Mouse (Mus musculus) central nervous system, embryonic 11.5 days (tissue): ENCODE results near the gene Gsk3b. TPM values are rescaled to one million over a fixed set of nuclear protein-coding genes. Genes with fewer than 3 reads are reported as not detected.

Source experiments
- polyA plus RNA-seq: library from polyadenylated mRNA; depleted of rRNA; stranded (reverse); fragments of >200 nt; gene quantifications from 2 replicates; pipeline ENCODE4 v1.2.3, GENCODE M21; 2012; rRNA removed

Gsk3b gene
- polyA plus RNA-seq: 39.0 and 40.5 TPM in 2 replicates

DNA sequence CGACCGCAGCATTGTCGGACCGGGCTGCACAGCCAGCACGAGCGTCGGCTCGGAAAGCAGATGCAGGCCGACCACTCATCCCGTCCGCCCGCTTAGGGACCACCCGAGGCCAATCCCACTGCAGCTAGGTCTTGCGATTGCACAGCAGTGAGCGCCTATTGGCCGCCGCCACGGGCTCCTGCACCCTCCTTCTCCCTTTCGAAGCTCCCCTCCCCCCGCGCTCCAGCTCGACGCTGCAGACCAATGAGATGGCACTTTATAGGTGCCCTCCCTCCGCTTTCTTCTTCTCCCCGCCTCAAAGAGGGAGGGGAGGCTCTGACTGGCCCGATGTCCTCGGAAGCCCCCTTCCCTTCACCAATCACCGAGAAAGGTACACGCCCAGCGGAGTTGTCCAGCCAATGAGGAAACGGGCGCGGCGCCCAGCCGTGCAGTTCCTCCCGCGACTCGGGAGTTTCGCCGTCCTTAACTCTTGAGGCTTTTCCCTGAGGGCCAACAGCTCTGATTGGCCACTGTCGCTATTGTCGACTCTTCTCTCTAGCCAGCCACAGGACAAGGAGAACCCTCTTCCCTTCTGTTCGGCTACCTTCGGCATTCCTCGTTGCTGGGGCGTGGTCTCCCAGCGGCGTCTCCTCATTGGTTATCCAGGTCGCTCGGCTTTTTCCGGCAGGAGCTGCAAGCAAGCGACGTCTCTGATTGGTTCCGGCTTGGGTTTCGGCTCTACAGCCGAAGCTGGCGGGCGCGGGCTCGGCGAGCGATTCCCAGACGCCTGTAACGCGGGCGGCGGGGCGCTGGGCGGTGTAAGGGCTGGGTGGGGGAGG, at the start of gene Gsk3b:
Gene Gsk3b (plus strand): TSS at position 373 of the 818 bp plus-strand sequence.

DNA sequence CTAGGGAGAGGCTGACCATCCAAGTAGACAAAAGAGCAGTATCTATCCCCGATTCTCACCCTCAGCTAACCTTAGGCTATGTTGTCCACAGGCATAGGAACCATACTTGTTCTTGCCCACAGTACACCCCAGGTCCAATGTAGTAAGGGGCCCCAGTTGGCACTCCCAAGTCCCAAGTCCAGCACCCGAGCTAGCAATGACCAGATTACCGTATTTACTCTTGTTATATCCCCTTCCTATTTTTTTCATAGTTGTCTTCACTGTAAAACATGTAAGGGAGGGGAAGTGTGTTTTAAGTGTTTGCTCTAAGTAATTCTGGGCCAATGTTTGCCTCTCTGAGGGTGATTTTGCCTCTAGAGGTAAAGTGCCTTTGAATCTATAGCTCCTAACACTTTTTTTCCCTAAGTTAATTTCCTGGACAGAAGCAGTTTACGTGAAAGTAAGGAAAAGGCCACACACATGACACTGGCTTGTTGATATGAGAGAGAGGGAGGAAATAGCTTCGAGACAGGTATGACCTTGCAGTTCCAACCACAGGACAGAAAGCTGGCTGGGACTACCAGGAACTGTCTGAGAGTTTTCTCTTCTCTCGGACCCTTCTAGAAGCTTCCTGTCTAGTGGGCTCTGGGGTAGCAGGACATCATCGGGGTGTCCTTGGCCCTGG, 206.0 kb downstream of the Gsk3b start, which contains the start of gene Nr1i2:
Gene Nr1i2 (minus strand): TSS at position 140 of the 664 bp plus-strand sequence.

Other genes starting within 250 kb of the Gsk3b start
- 0.40 and 0.42 TPM in 2 replicates for gene Gm36028, start 227.9 kb upstream of the Gsk3b start, polyA plus RNA-seq
- gene Lrrc58, start 220.6 kb upstream of the Gsk3b start, polyA plus RNA-seq: 18.9 and 34.5 TPM in 2 replicates
- gene Gpr156, start 172.5 kb upstream of the Gsk3b start, polyA plus RNA-seq: 3.2 and 3.5 TPM in 2 replicates
- gene Nr1i2, start 205.8 kb downstream of the Gsk3b start, polyA plus RNA-seq: 0.09 and 0.28 TPM in 2 replicates